Mouse (Mus musculus) central nervous system, embryonic 11.5 days (tissue): ENCODE data around the gene Tctex1d2. TPM values are rescaled to one million over a fixed set of nuclear protein-coding genes. Genes with fewer than 3 reads are reported as not detected.

Source experiments
- polyA plus RNA-seq: library from polyadenylated mRNA; depleted of rRNA; stranded (reverse); fragments of >200 nt; gene quantifications from 2 replicates; pipeline ENCODE4 v1.2.3, GENCODE M21; 2012; rRNA removed

Gene Tctex1d2
- polyA plus RNA-seq: 15.7 and 21.7 TPM in 2 replicates

GRCm38 (mm10) chr16:32419517-32420483, at the start of gene Tctex1d2:
Gene Tctex1d2 (plus strand): TSS chr16:32419702.

GRCm38 (mm10) chr16:32400267-32400666, 19.2 kb upstream of the Tctex1d2 start, which contains the start of gene Tm4sf19:
Gene Tm4sf19 (plus strand): TSS chr16:32400506.

GRCm38 (mm10) chr16:32430474-32431046, 11.1 kb downstream of the Tctex1d2 start, which contains the start of gene Pcyt1a:
Gene Pcyt1a (plus strand): TSS chr16:32430921.

Other genes starting within 250 kb of the Tctex1d2 start
- gene Bex6, start 239.9 kb upstream of the Tctex1d2 start, polyA plus RNA-seq: 0.17 TPM in 1 of 2 replicates, not detected in the other
- 19.1 and 20.0 TPM in 2 replicates for gene Fbxo45, start 172.5 kb upstream of the Tctex1d2 start, polyA plus RNA-seq
- 13.8 and 20.1 TPM in 2 replicates for gene Wdr53, start 172.5 kb upstream of the Tctex1d2 start, polyA plus RNA-seq
- not detected in 2 replicates for gene Smco1, start 148.2 kb upstream of the Tctex1d2 start, polyA plus RNA-seq
- 25.1 and 35.4 TPM in 2 replicates for gene Rnf168, start 142.2 kb upstream of the Tctex1d2 start, polyA plus RNA-seq
- gene Ubxn7, start 87.4 kb upstream of the Tctex1d2 start, polyA plus RNA-seq: 17.5 and 29.2 TPM in 2 replicates
- gene Tm4sf19, start 19.2 kb upstream of the Tctex1d2 start, polyA plus RNA-seq: 0.29 TPM in 1 of 2 replicates, not detected in the other
- gene Pcyt1a, start 11.2 kb downstream of the Tctex1d2 start, polyA plus RNA-seq: 26.1 and 36.6 TPM in 2 replicates
- gene Slc51a, start 68.2 kb downstream of the Tctex1d2 start, polyA plus RNA-seq: 0.07 and 0.15 TPM in 2 replicates
- gene Zdhhc19, start 76.6 kb downstream of the Tctex1d2 start, polyA plus RNA-seq: not detected in 2 replicates
- 51.7 and 78.3 TPM in 2 replicates for gene Tfrc, start 189.2 kb downstream of the Tctex1d2 start, polyA plus RNA-seq
- gene Tnk2, start 224.2 kb downstream of the Tctex1d2 start, polyA plus RNA-seq: 55.3 and 74.2 TPM in 2 replicates